Mouse (Mus musculus) gastrocnemius, postnatal 10 days (tissue): ENCODE results near the gene Lrrc52. TPM values are rescaled to one million over a fixed set of nuclear protein-coding genes. Genes with fewer than 3 reads are reported as not detected.
A peak's percentile ranks its signal among the peaks of the same experiment; 100 is the strongest.

Experiments used
- DNase-seq: peaks from one replicate; pipeline ENCODE4 v3.0.0; 2021; ENCODE audit warnings: mixed read lengths
- total RNA-seq, 2 experiments: library from RNA; stranded (reverse); gene quantifications; 2 replicates each; pipeline ENCODE4 v1.2.3; 2021

Lrrc52 gene
- total RNA-seq, 2 experiments from 2014 or later: 0.21 to 0.23 TPM

- DNase-seq: no peak
Observed at GRCm38 (mm10) chr1:167436186-167436975, 30.2 kb downstream of the Lrrc52 start.

DNA sequence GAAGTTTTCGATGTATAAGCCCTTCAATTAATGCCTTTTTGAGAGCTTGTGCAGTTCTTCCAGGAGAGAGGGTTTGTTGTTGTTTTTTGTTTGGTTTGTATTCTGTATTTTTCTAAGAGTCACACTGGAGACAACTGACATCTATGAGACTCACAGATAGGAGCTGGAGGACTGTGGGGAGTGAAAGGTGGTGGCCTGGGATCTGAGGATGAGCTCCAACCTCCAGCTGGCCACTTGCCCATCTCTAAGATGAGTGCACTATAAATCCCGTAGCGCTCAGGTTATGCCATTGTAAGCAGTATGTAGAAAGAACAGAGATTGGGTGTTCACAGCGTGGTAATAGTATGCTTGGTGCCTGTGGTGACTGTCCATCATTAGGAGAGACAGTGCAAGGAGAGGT is 31.6 kb downstream of the Lrrc52 start:
- no peak for DNase-seq

- DNase-seq: no peak
Observed at GRCm38 (mm10) chr1:167430976-167431676, 35.5 kb downstream of the Lrrc52 start.

DNA sequence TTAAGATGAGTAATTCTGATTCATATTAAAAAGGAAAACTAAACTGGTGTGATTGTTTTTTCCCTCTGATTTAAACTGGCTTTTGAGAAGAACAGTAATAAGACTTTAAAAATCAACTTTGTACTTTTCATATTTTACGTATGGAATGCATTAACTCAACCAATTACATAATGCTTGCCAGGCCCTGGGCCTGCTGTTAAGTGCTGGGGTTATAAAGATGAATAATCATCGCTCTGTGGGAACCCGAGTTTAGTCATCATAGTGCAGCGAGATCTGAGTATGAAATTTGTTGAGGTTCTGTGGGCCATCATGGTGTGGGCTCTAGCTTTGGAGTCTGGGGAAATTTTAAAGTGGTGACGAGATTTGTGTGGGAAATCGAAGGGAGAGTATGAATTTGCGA is 39.9 kb downstream of the Lrrc52 start:
- DNase-seq: no peak

- DNase-seq: no peak
Observed at GRCm38 (mm10) chr1:167425572-167425971, 41.0 kb downstream of the Lrrc52 start.

GRCm38 (mm10) chr1:167422501-167423240 is 43.9 kb downstream of the Lrrc52 start:
- peak; percentile 39 for DNase-seq

DNA sequence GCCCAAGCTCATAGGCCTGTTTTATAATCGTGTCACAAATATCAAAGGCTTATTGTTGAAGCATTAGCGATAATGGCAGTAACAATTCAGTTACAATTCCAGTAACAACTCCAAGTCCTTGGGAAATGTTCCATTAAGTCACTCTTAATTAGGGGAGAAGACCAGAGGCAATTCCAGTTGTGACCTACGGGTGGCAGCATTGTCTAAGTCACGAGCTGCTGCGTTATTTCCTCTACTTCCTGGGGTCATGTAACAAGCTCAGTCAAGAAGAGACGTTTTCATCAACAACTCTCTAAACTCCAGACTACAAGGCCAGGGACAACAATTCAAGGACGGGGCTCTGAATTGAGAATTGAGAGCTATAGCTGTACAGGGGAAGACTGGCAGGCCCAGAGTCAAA is 51.7 kb downstream of the Lrrc52 start:
- DNase-seq: peak; percentile 78

DNA sequence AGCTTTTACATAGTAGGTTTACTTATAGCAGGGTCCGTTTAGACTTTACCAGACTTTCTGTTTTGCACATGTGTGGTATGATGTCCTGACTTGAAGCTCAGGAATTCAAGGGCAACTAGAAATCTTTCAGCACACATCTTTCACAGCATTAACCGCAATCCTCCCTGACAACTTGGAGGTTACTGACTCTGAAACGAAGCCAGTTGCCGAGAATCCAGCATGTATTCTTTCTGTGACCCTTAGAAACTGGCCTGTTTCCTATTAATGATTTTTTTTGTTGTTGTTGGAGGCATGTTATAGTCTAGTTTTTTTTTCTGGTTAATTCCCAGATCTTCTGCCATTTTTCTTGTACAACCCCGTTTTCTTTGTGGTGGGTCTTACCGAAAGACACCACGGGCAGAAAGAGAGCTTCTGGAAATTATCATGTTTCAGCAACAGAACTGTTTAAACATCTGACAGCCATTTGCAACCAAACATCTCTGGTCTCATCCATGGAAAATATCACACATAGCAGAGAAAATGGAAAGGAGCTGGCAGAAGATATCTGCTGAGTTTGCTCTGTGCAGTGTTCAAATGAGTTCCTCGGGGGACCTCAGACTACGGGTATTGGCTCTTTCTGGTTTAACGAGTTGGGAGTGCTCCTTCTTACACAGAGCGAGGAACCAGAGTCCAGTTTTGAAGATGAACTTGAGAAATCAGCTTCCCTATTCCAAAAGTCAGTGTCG is 54.4 kb downstream of the Lrrc52 start:
- no peak for DNase-seq

DNA sequence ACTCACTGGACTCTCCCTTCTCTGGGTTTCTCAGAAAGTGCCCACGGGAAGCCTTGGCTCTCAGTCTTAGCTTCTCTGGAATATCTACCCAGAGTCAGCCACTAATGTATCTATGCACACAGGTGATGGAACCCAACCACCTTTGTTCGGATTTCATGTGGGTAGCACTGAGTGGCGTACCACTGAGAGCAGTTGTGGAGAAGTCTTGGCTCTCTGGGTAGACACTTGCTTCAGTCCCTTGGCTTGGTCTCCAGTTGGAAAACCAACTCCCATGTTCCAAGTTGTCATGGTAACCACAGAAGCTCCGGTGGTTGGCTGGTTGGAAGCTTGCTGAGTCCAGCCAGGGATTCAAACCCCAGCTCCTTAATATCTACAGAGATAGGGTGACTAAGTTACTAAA is 57.0 kb downstream of the Lrrc52 start:
- DNase-seq: no peak

DNA sequence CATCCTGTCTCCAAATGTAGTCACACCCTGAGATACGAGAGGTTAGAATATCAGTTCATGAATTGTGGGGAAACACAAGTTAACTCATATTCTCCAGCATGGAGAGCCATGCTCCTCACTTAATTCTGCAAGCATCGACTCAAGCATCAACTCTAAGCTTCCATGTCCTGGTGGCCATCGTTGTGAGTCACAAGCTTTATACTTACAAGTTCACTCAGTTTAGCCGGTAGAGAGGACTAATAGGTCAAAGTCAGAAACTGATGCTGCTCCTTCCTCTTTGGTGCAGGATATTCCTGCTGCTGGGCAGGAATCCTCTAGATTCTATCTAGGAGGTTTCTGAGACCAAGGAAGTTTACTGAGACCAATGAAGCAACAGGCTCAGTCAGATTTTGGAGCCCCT is 61.3 kb downstream of the Lrrc52 start:
- DNase-seq: no peak

Other genes starting within 250 kb of the Lrrc52 start
- 10 to 100 TPM; 25.1 to 32.1 TPM for gene Uck2, start 181.5 kb downstream of the Lrrc52 start, total RNA-seq
- 10 to 100 TPM; 42.8 to 43.2 TPM for gene Tmco1, start 158.4 kb downstream of the Lrrc52 start, total RNA-seq
- gene Aldh9a1, start 116.8 kb downstream of the Lrrc52 start, total RNA-seq: 10 to 100 TPM in 1 of 2 experiments, 1 to 10 TPM in 1; 6.7 to 10.3 TPM
- gene Mgst3, start 72.9 kb downstream of the Lrrc52 start, total RNA-seq: 10 to 100 TPM; 25.3 to 27.2 TPM
- 10 to 100 TPM; 29.5 to 40.0 TPM for gene Rxrg, start 131.6 kb upstream of the Lrrc52 start, total RNA-seq
- 1 to 10 TPM in 1 of 2 experiments, under 1 TPM in 1; 0.94 to 1.2 TPM for gene Lmx1a, start 222.5 kb upstream of the Lrrc52 start, total RNA-seq